Mouse (Mus musculus) brown adipose tissue, adult 24 weeks (tissue): ENCODE results near the gene Sec62. TPM values are rescaled to one million over a fixed set of nuclear protein-coding genes. Genes with fewer than 3 reads are reported as not detected.
"Not testable (repeated sequence)": the region's sequence is repeated elsewhere in the genome, so short reads cannot be mapped to it uniquely, and the experiment has no call there.

ENCODE experiments used
- H3K27ac ChIP-seq: fragments of 200-500 bp; replicated peaks from 2 replicates; pipeline ENCODE4 v1.5.1; 2012; ENCODE audit warnings: low read depth, mild to moderate bottlenecking, low read length
- H3K4me1 ChIP-seq: fragments of 200-500 bp; 2 replicates; pipeline ENCODE4 v1.6.1; 2012; ENCODE audit warnings: low read length, mixed read lengths; ENCODE audit not compliant: control insufficient read depth, insufficient read depth, insufficient read length
- H3K4me3 ChIP-seq: fragments of 200-500 bp; 2 replicates; pipeline ENCODE4 v1.5.1; 2012; ENCODE audit warnings: low read depth, mild to moderate bottlenecking, low read length, moderate library complexity; ENCODE audit not compliant: insufficient read depth
- polyA plus RNA-seq: library from polyadenylated mRNA; stranded (reverse); fragments of >200 nt; gene quantifications from 2 replicates; pipeline ENCODE4 v1.2.4, GENCODE M21; 2012; ENCODE audit not compliant: missing spikeins, insufficient read depth, insufficient read length

The Sec62 gene
- polyA plus RNA-seq, 1 experiment = 70.6 TPM

DNA sequence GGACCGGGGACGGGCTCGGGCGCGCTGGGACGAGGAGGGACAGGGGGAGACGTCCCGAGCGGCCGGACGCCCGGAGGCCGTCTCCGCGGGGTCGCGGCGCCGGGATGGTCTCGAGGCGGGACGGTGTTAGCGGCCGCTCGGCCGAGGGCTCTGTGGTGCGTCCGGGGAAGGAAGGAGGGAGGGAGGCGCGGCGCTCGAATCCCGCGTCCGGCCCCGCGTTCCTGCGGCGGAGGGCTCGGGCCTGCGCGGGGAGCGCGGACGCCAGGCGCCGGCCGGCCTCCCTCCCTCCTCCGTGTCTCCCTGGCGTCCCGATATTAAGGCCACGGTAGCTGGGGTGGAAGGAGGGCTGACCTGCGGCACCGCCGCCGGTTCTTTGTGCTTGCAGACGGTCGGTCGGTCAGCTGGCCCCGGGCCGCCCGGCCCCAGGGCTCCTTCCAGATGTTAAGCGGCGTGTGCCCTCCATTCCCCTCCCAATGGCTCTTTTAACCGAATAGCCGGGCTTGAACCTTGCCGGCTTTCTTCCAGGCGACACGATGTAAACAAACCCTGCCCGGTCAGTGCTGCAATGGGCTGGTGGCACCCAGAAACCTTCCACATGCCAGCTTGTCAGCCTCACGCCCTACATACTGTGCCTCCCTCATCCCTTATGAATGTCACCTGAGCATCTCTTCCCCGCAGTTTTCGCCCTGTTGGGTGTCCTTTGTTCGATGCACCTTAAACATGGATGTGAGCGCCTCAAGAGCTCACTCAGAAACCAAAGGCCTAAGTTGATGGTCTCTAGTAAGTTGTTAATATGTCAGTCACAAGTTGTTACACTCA, 937 bp downstream of the Sec62 start:
- Histone ChIP-seq H3K4me1 (peaks cover 3% of the 10 kb centered on the region), H3K4me3 (peak overlapping the region; percentile 79), H3K27ac (peak overlapping the region; percentile 99)

DNA sequence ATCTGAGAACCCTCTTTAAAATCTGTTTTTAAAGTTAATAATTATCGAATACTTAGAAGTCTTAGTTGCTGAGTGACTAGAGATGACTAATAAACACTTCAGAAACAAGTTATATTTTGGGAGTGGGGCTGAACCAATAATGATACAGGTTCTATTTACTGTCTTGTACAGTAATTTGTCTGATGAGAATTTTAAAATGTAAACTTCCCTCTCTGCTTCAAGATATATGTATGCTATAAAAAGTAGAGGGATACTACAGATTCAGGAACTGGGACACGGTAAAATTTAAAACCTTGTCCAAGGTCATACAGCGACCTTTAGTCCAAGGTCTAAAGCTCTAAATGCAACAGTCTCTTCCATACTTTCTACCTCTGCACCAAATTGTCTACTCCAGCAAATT, 9.5 kb downstream of the Sec62 start:
- Histone ChIP-seq H3K4me1 (no peaks in the 10 kb centered on the region; the same call in 1 of the 2 replicates), H3K4me3 (no peak overlapping the region), H3K27ac (no peak overlapping the region)

DNA sequence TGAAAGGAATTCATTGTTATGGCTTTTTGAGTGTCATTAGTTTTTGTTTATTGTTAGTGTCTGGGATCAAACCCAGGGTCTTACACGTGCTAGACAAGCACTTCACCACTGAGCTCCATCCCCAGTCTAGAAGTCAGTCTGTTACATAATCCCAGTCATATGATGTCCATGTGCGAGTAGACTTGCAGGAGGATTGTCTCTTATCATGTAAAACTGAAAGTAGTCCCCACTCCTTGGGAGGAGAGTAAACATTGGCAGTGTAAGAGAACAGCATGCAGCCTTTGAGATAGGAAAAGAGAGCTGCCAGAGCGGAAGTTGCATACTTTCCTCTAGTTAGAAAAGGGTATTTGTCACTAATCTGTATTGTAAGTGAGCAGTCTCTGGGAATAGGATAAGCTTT, 20.2 kb downstream of the Sec62 start:
- H3K27ac ChIP-seq = no peak overlapping the region
- no peaks in the 10 kb centered on the region for H3K4me1 ChIP-seq

DNA sequence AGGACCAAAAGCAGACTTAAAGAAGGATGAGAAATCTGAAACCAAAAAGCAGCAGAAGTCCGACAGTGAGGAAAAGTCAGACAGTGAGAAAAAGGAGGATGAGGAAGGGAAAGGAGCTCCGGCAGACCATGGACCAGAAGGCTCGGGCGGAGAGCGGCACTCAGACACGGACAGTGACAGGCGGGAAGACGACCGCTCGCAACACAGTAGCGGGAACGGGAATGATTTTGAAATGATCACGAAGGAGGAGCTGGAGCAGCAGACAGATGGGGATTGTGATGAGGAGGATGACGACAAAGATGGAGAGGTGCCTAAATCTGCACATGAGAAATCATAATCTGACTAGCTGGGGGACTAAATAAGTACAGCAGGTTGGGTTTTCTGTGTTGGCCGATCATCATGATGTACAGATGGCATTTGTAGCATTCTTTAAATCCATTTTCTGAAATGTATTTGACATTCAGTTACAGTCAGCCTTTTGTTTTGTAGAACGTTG, 26.0 kb downstream of the Sec62 start:
- H3K27ac ChIP-seq = no peak overlapping the region
- H3K4me1 ChIP-seq = no peaks in the 10 kb centered on the region
- H3K4me3 ChIP-seq = no peak overlapping the region

More for the DNA sequence above, 20.2 kb downstream of the Sec62 start:
- no peak overlapping the region for H3K4me3 ChIP-seq

DNA sequence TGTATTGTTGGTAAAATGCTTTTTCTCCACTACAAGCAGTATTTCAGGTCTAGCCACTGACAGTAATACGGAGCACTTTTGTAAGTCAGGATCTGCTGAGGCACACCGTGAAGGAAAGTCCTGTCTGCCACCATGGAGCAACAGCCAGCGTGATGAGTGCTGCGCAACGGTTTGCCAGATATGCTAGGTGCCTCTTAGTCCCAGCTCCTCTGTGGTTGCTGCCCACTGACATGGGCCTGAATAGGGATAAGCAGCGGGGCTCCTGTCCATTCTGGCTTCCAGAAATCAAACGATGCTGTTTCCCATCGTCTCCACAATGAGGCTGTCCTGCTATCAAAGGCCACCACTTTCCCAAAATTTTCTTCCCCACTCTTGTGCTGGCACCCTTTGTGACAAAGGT, 29.5 kb downstream of the Sec62 start:
- H3K4me3 ChIP-seq = no peak overlapping the region
- no peak overlapping the region for H3K27ac ChIP-seq
- no peaks in the 10 kb centered on the region for H3K4me1 ChIP-seq

DNA sequence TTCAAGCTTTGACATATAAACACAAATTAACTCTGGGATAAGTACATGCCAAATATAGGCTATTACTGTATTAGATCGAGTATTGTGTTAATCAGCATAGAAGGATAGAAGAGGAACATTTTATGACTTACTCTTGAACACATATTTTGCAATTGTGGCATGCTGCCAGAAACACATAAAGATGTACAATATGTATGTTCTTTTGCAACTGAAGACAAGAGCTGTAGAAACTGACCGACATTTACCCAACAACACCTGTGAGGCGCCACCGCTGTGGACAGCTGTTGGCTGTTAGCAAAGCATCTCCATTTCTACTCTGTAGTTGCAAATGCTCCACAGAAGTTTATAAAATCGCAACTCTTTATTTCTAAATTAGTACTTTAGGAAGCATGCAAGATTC, 33.4 kb downstream of the Sec62 start:
- H3K27ac ChIP-seq = no peak overlapping the region
- H3K4me1 ChIP-seq = no peaks in the 10 kb centered on the region
- no peak overlapping the region for H3K4me3 ChIP-seq

DNA sequence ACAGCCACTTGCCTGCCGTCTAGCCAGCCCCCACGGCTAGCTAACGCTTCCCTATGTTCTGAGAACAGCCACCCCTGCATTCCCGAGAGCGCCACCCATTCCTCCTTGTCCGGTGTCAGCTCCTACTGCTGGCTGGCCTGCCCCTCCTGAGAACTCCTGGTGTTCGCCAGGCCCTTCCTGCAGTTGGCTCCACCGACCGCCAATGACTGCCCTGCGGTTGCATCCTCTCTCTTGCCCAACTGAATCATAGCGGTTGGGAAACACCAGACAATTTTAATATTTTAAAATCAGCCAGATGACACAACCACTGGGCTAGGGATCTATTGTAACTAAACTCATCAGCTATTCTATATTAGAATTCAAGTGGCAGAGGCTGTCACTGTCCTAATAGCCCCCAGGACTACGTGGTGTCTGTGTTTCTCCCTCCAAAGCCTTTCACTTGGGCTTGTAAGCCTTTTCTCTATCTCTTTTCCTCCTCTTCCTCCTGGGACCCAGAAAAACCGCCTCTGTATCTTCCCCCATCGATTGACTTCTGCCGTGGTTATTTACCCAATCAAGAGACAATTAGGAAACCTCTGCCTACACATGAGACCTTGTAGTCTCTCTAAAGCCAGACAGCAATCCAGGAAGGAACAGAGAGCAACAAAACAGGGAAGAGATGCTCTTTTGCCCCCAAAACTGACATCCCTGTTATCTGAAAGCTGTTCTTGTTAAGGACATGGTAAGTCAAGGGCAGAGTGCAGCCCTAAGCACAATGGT, 39.4 kb downstream of the Sec62 start:
- no peak overlapping the region for H3K27ac ChIP-seq
- H3K4me3 ChIP-seq = no peak overlapping the region
- no peaks in the 10 kb centered on the region for H3K4me1 ChIP-seq

DNA sequence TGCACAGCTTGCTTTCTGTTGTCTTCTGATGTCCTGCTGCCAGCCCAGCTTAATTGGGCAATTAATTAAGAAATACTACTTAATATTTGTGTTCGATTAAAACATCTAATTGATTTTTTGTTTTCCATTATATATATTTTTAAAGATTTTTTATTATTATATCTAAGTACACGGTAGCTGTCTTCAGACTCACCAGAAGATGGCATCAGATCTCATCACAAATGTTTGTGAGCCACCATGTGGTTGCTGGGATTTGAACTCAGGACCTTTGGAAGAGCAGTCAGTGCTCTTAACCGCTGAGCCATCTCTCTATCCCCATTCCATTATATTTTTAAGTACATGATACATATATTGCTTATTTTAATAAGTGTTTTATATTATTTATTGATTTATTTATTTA, 40.6 kb downstream of the Sec62 start:
- Histone ChIP-seq H3K4me1 (no peaks in the 10 kb centered on the region), H3K27ac (no peak overlapping the region), H3K4me3 (no peak overlapping the region)

DNA sequence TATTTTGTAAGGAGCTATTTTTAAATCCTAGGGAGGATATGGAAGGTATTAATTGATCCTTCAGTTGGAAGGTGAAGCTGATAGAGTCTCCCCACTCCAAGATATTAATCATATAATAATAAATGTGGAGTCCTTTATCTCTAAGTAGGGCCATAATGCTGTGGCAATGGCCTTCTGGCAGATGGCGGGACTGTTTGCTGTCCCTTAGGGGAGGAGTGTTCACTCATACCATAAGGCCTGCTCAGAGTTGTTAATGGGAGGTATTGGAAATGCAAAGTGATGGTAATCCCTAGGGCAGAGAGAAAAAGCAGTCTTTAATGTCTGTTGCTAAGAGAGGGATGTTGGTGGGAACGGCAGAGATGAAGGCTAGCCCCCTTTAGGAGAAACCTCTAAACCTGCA, 53.1 kb downstream of the Sec62 start:
- Histone ChIP-seq H3K4me3 (no peak overlapping the region), H3K4me1 (no peaks in the 10 kb centered on the region), H3K27ac (no peak overlapping the region)

DNA sequence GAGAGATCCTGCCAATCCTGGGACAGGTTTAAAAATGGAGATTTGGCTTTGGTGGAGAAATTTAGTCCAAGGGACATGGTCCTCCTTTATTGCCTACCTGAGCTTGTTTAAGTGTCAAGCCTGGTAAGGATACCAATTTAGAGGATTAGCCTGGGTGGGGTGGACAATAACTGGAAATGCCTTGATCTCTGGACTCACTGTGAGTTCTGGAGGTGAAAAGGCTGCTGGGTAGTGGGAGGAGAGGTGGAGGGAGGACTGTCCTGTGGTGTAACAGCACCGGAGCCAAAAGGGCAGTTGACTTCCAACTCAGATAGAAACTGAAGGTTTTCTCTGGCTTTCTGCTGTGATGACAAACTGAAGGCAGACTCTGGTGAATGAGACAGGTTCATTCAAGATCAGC, 54.7 kb downstream of the Sec62 start:
- Histone ChIP-seq H3K4me1 (no peaks in the 10 kb centered on the region), H3K27ac (no peak overlapping the region), H3K4me3 (no peak overlapping the region)

DNA sequence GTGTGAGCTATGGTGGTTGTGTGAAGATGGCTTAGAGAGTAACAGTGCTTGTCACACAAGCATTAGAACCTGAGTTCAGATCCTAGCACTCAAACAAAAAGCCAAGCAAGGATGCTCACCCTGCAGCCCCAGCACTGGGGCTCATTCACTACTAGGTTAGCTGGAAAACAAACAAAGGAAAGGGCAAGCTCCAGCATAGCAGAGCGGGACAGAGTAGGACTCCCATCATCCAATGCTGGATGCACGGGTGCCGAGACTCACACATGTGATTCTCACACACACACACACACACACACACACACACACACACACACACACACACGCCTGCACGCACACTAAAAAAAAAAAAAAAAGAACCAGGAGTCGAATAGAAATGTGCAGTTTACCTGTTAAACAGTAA, 58.7 kb downstream of the Sec62 start:
- no peak overlapping the region for H3K27ac ChIP-seq
- no peaks in the 10 kb centered on the region for H3K4me1 ChIP-seq
- H3K4me3 ChIP-seq = no peak overlapping the region

DNA sequence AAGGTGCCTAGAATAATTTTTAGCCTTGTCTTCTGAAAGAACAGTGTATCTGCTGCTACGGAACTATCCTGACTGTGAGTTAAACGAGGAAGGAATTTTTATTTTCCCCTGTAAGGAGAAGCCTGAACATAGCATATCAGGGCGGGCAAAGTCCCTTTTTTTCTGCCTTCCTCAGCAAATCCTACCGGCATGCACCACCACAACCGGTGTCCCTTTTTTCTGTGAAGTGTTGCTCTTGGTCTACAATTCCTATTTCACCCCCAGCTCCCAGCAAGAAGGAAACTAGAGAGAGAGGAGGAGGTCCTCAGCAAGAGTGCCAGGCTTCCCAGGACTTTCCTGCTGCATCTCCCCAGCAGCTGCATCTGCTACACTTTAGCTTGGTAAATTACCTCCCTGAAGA, 60.9 kb downstream of the Sec62 start:
- H3K4me3 ChIP-seq = no peak overlapping the region
- no peak overlapping the region for H3K27ac ChIP-seq

DNA sequence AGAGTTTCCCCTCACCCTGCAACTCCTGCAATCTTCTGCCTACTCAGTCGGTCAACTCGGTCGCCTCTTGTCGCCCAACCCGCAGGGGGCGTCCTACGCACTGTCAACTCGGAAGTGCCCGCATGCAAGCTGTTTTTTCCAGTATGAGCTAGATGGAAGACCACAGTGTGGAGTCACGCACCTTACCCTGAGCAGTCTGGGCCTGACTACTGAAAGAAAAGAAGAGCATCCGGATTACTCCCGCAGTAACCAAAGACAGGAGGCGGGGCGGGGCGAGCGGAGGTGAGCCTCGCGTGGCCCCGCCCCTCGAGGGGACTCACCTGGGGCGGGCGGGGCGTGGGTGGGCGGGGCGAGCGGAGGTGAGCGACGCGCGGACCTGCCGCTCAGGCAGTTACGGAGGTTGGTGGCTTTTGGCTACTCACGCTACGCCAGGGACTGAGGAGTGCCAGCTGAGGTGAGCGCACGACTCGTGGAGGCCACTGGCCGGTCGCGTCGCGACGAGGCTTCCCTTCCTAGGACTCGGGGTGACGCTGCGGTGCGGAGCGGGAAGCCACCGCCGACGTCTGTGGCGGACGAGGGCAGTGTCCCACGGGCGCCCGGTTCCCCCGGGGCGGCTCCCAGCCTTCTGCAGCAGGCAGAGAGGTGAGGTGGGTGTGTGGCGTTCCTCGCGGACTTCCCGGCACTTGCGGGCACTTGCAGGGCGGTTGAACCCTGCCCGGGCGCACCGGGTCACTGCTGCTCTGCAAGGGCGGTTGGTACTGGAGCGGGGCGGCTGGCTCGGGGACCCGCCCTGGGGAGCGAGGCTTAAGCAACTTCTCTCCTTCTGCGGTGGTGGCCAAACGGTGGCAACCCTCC, 63.2 kb downstream of the Sec62 start, which contains the start of gene Gpr160:
Gpr160 (plus strand) TSS at position 347 of the 855 bp plus-strand sequence.
- Histone ChIP-seq H3K27ac (peak within 1 kb of the TSS; percentile 82), H3K4me3 (peak within 1 kb of the TSS; percentile 76), H3K4me1 (peaks cover under 1% of the 10 kb centered on the region; the same call in 1 of the 2 replicates)

More for the DNA sequence above, 60.9 kb downstream of the Sec62 start:
- H3K4me1 ChIP-seq = no peaks in the 10 kb centered on the region

DNA sequence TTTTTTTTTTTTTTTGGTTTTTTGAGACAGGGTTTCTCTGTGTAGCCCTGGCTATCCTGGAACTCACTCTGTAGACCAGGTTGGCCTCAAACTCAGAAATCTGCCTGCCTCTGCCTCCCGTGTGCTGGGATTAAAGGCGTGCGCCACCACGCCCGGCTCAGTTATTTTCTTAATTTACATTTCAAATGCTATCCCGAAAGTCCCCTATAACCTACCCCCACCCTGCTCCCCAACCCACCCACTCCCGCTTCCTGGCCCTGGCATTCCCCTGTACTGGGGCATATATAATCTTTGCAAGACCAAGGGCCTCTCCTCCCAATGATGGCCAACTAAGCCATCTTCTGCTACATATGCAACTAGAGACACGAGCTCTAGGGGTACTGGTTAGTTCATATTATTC, 66.9 kb downstream of the Sec62 start:
- H3K27ac ChIP-seq, H3K4me3 ChIP-seq: not testable (repeated sequence)
- peaks cover 17% of the 10 kb centered on the region; the same call in 1 of the 2 replicates for H3K4me1 ChIP-seq

DNA sequence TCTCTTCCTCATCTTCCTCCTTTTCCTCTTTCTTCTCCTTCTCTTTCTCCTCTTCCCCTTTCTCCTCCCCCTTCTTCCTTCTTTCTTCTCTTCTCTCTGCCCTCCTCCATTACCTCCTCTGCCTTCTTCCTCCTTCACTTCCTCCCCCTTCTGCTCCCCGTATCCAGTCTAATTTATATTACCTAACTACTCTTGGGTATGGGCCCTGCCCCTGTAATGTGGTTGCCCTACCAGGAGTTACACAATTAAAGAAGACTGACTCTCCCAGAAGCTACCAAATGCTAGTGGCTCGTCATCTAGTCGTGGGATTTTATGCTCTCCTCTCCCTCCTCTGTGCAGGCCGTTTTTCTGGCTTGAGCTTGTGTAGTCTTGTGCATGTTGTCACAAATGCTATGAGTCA, 68.0 kb downstream of the Sec62 start:
- no peak overlapping the region for H3K27ac ChIP-seq
- H3K4me3 ChIP-seq = no peak overlapping the region

More for the DNA sequence above, 68.0 kb downstream of the Sec62 start:
- peaks cover 23% of the 10 kb centered on the region; the same call in 1 of the 2 replicates for H3K4me1 ChIP-seq
